Comparison of ENCODE assay signal across 9 mouse cellular contexts in the genomic region with DNA sequence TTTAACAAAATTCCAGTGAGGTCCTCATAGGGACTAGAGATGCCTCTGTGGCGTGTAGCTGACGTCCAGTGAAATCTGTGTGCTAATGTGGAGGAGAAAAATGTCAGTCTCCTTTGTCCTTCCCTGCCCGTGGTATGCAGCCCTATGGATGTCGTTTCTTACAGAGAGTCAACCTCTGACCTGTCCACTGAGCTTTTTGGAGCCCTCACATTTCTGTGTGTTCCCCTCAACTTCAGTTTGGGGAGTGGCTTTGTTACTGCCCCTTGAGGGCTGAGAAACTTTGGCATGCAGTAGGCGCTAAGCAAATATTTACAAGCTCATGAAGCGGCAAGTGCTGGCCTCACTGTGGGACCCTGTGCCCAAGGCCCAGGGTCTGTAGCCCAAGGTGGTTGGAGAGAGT. TPM values are rescaled to one million over a fixed set of nuclear protein-coding genes. Genes with fewer than 3 reads are reported as not detected.
A peak's percentile ranks its signal among the peaks of the same experiment; 100 is the strongest.
DNase-seq lines count a peak whose midpoint lies in the region; ATAC-seq and TF ChIP-seq lines count a peak whose summit lies in the region.
"Had no signal": no experiment of that assay in that cellular context is flagged by ENCODE, and none has a peak within 500 bp of the region (broad histone marks: within the 10 kb centered on the region; RNA-seq: fewer than 3 reads in every experiment).

No protein-coding gene starts in this region.

- H3K9ac ChIP-seq in hindbrain, embryonic 11.5 days (ENCODE audit: low read depth, low read length), result peak overlapping the region; percentile 98
- H3K9ac ChIP-seq in lung, embryonic 15.5 days, result peak overlapping the region; percentile 95
- H3K9ac ChIP-seq in stomach, postnatal 0 days (ENCODE audit: low read length), result peak overlapping the region; percentile 27; the same call in 1 of the 2 replicates

- no peaks in the 10 kb centered on the region for H3K27me3 ChIP-seq in hindbrain, embryonic 11.5 days (ENCODE audit: control insufficient read depth, insufficient read depth, low read length)
- H3K27me3 ChIP-seq in lung, embryonic 15.5 days, result no peaks in the 10 kb centered on the region
- H3K27me3 ChIP-seq in stomach, postnatal 0 days (ENCODE audit: control insufficient read depth, insufficient read depth, low read length), result no peaks in the 10 kb centered on the region

- peak overlapping the region; percentile 96 for H3K4me2 ChIP-seq in hindbrain, embryonic 11.5 days (replicated peaks; ENCODE audit: low read depth, low read length)
- peak overlapping the region; percentile 83 for H3K4me2 ChIP-seq in lung, embryonic 15.5 days
- peak overlapping the region; percentile 84 for H3K4me2 ChIP-seq in stomach, postnatal 0 days (replicated peaks; ENCODE audit: low read depth)

- peaks cover 20% of the 10 kb centered on the region for H3K4me1 ChIP-seq in hindbrain, embryonic 11.5 days (replicated peaks; ENCODE audit: control insufficient read depth, insufficient read depth, low read length)
- peaks cover 62% of the 10 kb centered on the region for H3K4me1 ChIP-seq in lung, embryonic 15.5 days
- peaks cover 20% of the 10 kb centered on the region for H3K4me1 ChIP-seq in stomach, postnatal 0 days (replicated peaks; ENCODE audit: control insufficient read depth, insufficient read depth)

- 13% methylated on average over 6 of the region's 6 CpGs for WGBS in hindbrain, embryonic 11.5 days
- WGBS in lung, embryonic 15.5 days, result 14% methylated on average over 6 of the region's 6 CpGs
- 16% methylated on average over 6 of the region's 6 CpGs for WGBS in stomach, postnatal 0 days

- ATAC-seq in hindbrain, embryonic 11.5 days (ENCODE audit: low FRiP score), result no peak
- no peak for ATAC-seq in lung, embryonic 15.5 days (ENCODE audit: borderline replicate concordance, extremely low read depth, low FRiP score, low TSS enrichment)
- ATAC-seq in stomach, postnatal 0 days (ENCODE audit: low FRiP score, low TSS enrichment), result no peak
- ATAC-seq: Patski had no signal

- H3K9me3 ChIP-seq in hindbrain, embryonic 11.5 days (ENCODE audit: control insufficient read depth, low read length), result no peaks in the 10 kb centered on the region
- H3K9me3 ChIP-seq in lung, embryonic 15.5 days, result no peaks in the 10 kb centered on the region
- no peaks in the 10 kb centered on the region for H3K9me3 ChIP-seq in stomach, postnatal 0 days (ENCODE audit: control insufficient read depth, low read length)

- H3K27ac ChIP-seq in left cerebral cortex, adult 2 months, result peak overlapping the region; percentile 92
- peak overlapping the region; percentile 100 for H3K27ac ChIP-seq in hindbrain, embryonic 11.5 days (ENCODE audit: low read depth, low read length)
- H3K27ac ChIP-seq in lung, embryonic 15.5 days, result peak overlapping the region; percentile 99
- peak overlapping the region; percentile 96 for H3K27ac ChIP-seq in stomach, postnatal 0 days (replicated peaks)

- TF ChIP-seq EP300 in stomach, postnatal 0 days (optimal IDR thresholded peaks at IDR 0.05), result no peak

- DNase-seq in left cerebral cortex, adult 2 months (ENCODE audit: extremely low spot score in 1 of 2, low spot score in 2 of 2), result no peak
- no peak for DNase-seq in left cerebral cortex, adult 9 months (ENCODE audit: low spot score in 2 of 2)
- DNase-seq in hindbrain, embryonic 11.5 days (ENCODE audit: low spot score), result no peak
- no peak for DNase-seq in stomach, postnatal 0 days (ENCODE audit: low spot score)
- DNase-seq in gastrocnemius, postnatal 10 days, result no peak
- no peak for DNase-seq in left cerebral cortex, postnatal 25 days (ENCODE audit: low spot score in 2 of 2)
- DNase-seq in frontal cortex, postnatal 14 days (ENCODE audit: low spot score in 2 of 2), result no peak

- intact Hi-C loops in left cerebral cortex, adult 2 months (cut with DNase I), result no loop called here
- intact Hi-C loops in left cerebral cortex, postnatal 25 days (cut with DNase I), result no loop called here

- no peak for TF ChIP-seq CTCF in left cerebral cortex, adult 2 months (IDR thresholded peaks at IDR 0.05)
- TF ChIP-seq CTCF in stomach, postnatal 0 days (IDR thresholded peaks at IDR 0.05; ENCODE audit: low read depth), result no peak

- H3K4me3 ChIP-seq in left cerebral cortex, adult 2 months, result peak overlapping the region; percentile 75; the same call in 1 of the 2 replicates
- peak overlapping the region; percentile 64 for H3K4me3 ChIP-seq in hindbrain, embryonic 11.5 days (ENCODE audit: low read depth, low read length)
- H3K4me3 ChIP-seq in lung, embryonic 15.5 days, result peak overlapping the region; percentile 79
- H3K4me3 ChIP-seq in stomach, postnatal 0 days (ENCODE audit: low read depth, low read length), result peak overlapping the region; percentile 69

- peaks cover 2% of the 10 kb centered on the region; the same call in 1 of the 2 replicates for H3K36me3 ChIP-seq in hindbrain, embryonic 11.5 days (ENCODE audit: control insufficient read depth, insufficient read depth, low read length)
- peaks cover 17% of the 10 kb centered on the region for H3K36me3 ChIP-seq in lung, embryonic 15.5 days
- H3K36me3 ChIP-seq in stomach, postnatal 0 days (ENCODE audit: control insufficient read depth, insufficient read depth, low read length), result no peaks in the 10 kb centered on the region

RNA-seq across cellular contexts. Expression of a gene that starts 2.1 kb away (rescaled TPM):
- total RNA-seq in left cerebral cortex, adult 2 months (2021), result 10 to 100 TPM; 65.0 to 70.5 TPM
- 16.9 and 18.2 TPM in 2 replicates for polyA plus RNA-seq in hindbrain, embryonic 11.5 days (2014; fragmentation: Nextera tagmentation; extraction: Ambion mirVana)
- 18.2 and 18.4 TPM in 2 replicates for polyA plus RNA-seq in lung, embryonic 15.5 days (2015; fragmentation: Nextera tagmentation; extraction: Ambion mirVana)
- polyA plus RNA-seq in stomach, postnatal 0 days (2015; fragmentation: Nextera tagmentation; extraction: Ambion mirVana), result 3.0 and 3.7 TPM in 2 replicates
- total RNA-seq in gastrocnemius, postnatal 10 days (2021), result 1 to 10 TPM; 3.5 to 6.2 TPM
- total RNA-seq in left cerebral cortex, postnatal 25 days (2021), result 10 to 100 TPM; 66.3 to 69.9 TPM

RNA-seq across cellular contexts. Expression of a gene that starts 14.9 kb away (rescaled TPM):
- 100 to 1,000 TPM; 312 to 332 TPM for total RNA-seq in left cerebral cortex, adult 2 months (2021)
- 756 and 774 TPM in 2 replicates for polyA plus RNA-seq in hindbrain, embryonic 11.5 days (2014; fragmentation: Nextera tagmentation; extraction: Ambion mirVana)
- polyA plus RNA-seq in lung, embryonic 15.5 days (2015; fragmentation: Nextera tagmentation; extraction: Ambion mirVana), result 519 and 556 TPM in 2 replicates
- polyA plus RNA-seq in stomach, postnatal 0 days (2015; fragmentation: Nextera tagmentation; extraction: Ambion mirVana), result 416 and 424 TPM in 2 replicates
- 100 to 1,000 TPM; 213 to 219 TPM for total RNA-seq in gastrocnemius, postnatal 10 days (2021)
- total RNA-seq in left cerebral cortex, postnatal 25 days (2021), result 100 to 1,000 TPM; 365 to 371 TPM

RNA-seq across cellular contexts. Expression of a gene that starts 15.0 kb away (rescaled TPM):
- 1 to 10 TPM; 8.0 to 8.6 TPM for total RNA-seq in left cerebral cortex, adult 2 months (2021)
- 11.0 and 12.3 TPM in 2 replicates for polyA plus RNA-seq in hindbrain, embryonic 11.5 days (2014; fragmentation: Nextera tagmentation; extraction: Ambion mirVana)
- 11.2 and 11.5 TPM in 2 replicates for polyA plus RNA-seq in lung, embryonic 15.5 days (2015; fragmentation: Nextera tagmentation; extraction: Ambion mirVana)
- polyA plus RNA-seq in stomach, postnatal 0 days (2015; fragmentation: Nextera tagmentation; extraction: Ambion mirVana), result 8.9 and 9.9 TPM in 2 replicates
- 1 to 10 TPM; 7.1 to 7.6 TPM for total RNA-seq in gastrocnemius, postnatal 10 days (2021)
- 1 to 10 TPM; 7.2 to 8.0 TPM for total RNA-seq in left cerebral cortex, postnatal 25 days (2021)

RNA-seq across cellular contexts. Expression of a gene that starts 23.4 kb away (rescaled TPM):
- 10 to 100 TPM; 28.0 to 28.3 TPM for total RNA-seq in left cerebral cortex, adult 2 months (2021)
- polyA plus RNA-seq in hindbrain, embryonic 11.5 days (2014; fragmentation: Nextera tagmentation; extraction: Ambion mirVana), result 26.0 TPM in 2 replicates
- polyA plus RNA-seq in lung, embryonic 15.5 days (2015; fragmentation: Nextera tagmentation; extraction: Ambion mirVana), result 26.4 and 27.0 TPM in 2 replicates
- polyA plus RNA-seq in stomach, postnatal 0 days (2015; fragmentation: Nextera tagmentation; extraction: Ambion mirVana), result 10.8 and 11.3 TPM in 2 replicates
- 10 to 100 TPM in 1 of 2 experiments, 1 to 10 TPM in 1; 7.6 to 11.6 TPM for total RNA-seq in gastrocnemius, postnatal 10 days (2021)
- 10 to 100 TPM; 25.8 to 28.5 TPM for total RNA-seq in left cerebral cortex, postnatal 25 days (2021)

RNA-seq across cellular contexts. Expression of a gene that starts 37.8 kb away (rescaled TPM):
- 10 to 100 TPM; 11.7 to 15.3 TPM for total RNA-seq in left cerebral cortex, adult 2 months (2021)
- polyA plus RNA-seq in hindbrain, embryonic 11.5 days (2014; fragmentation: Nextera tagmentation; extraction: Ambion mirVana), result 7.5 and 9.7 TPM in 2 replicates
- polyA plus RNA-seq in lung, embryonic 15.5 days (2015; fragmentation: Nextera tagmentation; extraction: Ambion mirVana), result 12.7 and 14.0 TPM in 2 replicates
- polyA plus RNA-seq in stomach, postnatal 0 days (2015; fragmentation: Nextera tagmentation; extraction: Ambion mirVana), result 13.3 and 15.8 TPM in 2 replicates
- 10 to 100 TPM; 10.8 to 11.4 TPM for total RNA-seq in gastrocnemius, postnatal 10 days (2021)
- total RNA-seq in left cerebral cortex, postnatal 25 days (2021), result 10 to 100 TPM; 12.7 to 13.0 TPM

Comparison
In these comparisons a context has a peak if more than half of its experiments do, and no peak if none do; other contexts are left out.
1. H3K9ac ChIP-seq: peak in every context shown above with its lines; median percentile 98 in hindbrain, embryonic 11.5 days; 95 in lung, embryonic 15.5 days; 27 in stomach, postnatal 0 days.
2. RNA of a gene that starts 2.1 kb away (total RNA-seq): 65.0 to 70.5 TPM in left cerebral cortex, adult 2 months and 66.3 to 69.9 TPM in left cerebral cortex, postnatal 25 days; 3.5 to 6.2 TPM in gastrocnemius, postnatal 10 days; every median in the first group is over 4 times any median in the second.
3. Peak in every context shown above with its lines, with median percentiles within 50 percentile points of each other: H3K27ac ChIP-seq, H3K4me3 ChIP-seq and H3K4me2 ChIP-seq.